Mouse (Mus musculus): ENCODE results near the gene Mfsd4a.

Mfsd4a gene

DNA sequence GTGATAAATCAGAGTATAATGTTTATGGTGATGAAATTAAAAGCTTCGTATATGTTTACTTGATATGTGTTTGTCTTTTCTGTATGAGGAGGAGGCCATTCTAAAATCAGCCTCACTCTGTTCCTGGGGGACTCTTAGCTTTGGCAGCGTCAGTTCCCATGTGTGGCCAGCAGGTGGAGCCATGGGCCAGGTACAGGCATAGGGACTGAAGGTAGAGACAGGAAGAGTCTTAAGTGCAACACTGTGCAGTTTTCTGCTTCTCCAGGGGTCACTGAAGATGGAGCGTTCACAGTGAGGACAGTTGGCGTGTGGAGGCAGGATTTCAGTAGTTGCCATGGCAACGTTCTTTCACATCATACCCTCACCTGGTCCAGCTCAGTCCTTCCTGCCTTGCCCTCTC lies 85.0 kb downstream of the Mfsd4a start:
- DNase-seq: peak; percentile 83

DNA sequence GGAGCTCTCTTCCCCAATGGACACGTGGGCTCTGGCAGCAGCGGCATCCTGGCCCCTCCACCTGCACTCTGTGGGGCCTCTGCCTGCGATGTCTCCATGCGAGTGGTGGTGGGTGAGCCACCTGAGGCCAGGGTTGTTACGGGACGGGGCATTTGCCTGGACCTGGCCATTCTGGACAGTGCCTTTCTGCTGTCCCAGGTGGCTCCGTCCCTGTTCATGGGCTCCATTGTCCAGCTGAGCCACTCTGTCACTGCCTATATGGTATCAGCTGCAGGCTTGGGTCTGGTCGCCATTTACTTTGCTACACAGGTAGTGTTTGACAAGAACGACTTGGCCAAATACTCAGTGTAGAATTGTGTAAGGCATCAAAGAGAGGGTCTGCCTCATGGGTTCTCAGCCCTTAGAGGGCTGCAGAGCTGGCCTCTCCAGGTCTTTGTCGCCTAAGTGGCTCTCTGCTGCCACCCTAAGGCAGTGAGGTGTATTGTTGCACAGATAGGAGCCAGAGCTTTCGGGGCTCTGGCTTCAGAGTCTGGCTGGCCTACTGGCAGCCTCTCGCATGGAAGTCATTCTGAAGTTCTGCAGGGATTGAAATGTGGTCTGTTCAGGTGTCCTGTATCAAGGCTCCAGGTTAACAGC lies 86.4 kb downstream of the Mfsd4a start:
- peak; percentile 83 for DNase-seq

- DNase-seq: no peak
Observed at GRCm38 (mm10) chr1:131980471-131980870, 87.4 kb downstream of the Mfsd4a start.

GRCm38 (mm10) chr1:131976886-131977285 lies 91.0 kb downstream of the Mfsd4a start:
- DNase-seq: no peak

GRCm38 (mm10) chr1:131973991-131974390 lies 93.9 kb downstream of the Mfsd4a start:
- no peak for DNase-seq

Data from lung, postnatal 10 days (tissue).